Mouse (Mus musculus) olfactory bulb, adult 2 months (tissue): ENCODE measurements around the gene Gm49388.

Source experiments
- CTCF ChIP-seq: fragments of 200-500 bp; IDR thresholded peaks from 2 replicates; pipeline ENCODE4 v1.5.1; 2012; ENCODE audit warnings: low read depth, mild to moderate bottlenecking, low read length, moderate library complexity; ENCODE audit not compliant: insufficient read depth
- POLR2A ChIP-seq: fragments of 200-500 bp; IDR thresholded peaks from 2 replicates; pipeline ENCODE4 v1.6.1; 2012; ENCODE audit warnings: mild to moderate bottlenecking, low read depth, low read length, moderate library complexity; ENCODE audit not compliant: insufficient read depth

GRCm38 (mm10) chr7:127837473-127837872, 52.1 kb downstream of the Gm49388 start:
- TF ChIP-seq POLR2A (no peak), CTCF (no peak)
